Mouse (Mus musculus): ENCODE measurements around the gene March4. TPM values are rescaled to one million over a fixed set of nuclear protein-coding genes. Genes with fewer than 3 reads are reported as not detected.

The March4 gene
- polyA plus RNA-seq, 1 experiment: not detected

DNA sequence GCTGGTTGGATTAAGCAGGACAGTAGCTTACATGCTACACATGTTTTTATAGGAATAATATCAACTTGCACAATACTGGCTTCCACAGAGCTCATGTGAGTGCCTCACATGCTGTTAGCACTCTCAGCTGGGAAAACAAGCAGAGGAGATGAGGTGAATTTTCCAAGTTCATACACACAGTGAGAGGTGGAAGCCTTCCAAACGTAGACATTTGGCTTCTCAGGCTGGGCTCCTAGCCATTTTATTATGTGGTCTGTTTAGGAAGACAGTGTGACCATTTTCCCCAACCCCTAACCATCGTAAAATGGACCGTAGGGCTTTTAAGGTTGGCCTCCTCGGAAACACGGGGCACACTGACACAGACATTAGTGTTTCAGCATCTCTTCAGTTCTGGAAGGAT, 126.8 kb downstream of the March4 start:
- TF ChIP-seq POLR2A (IDR thresholded peaks at IDR 0.05; ENCODE audit: insufficient read depth, low read length): no peak
- no peak for TF ChIP-seq EP300 (IDR thresholded peaks at IDR 0.05; ENCODE audit: insufficient read depth, low read depth, low read length)
- TF ChIP-seq CTCF (IDR thresholded peaks at IDR 0.05; ENCODE audit: low read depth, low read length): no peak
- Histone ChIP-seq H3K4me1 (ENCODE audit: control insufficient read depth, insufficient read depth, low read length) (no peaks in the 10 kb centered on the region), H3K9me3 (replicated peaks; ENCODE audit: control insufficient read depth, insufficient read depth, low read length, poor library complexity, severe bottlenecking) (no peaks in the 10 kb centered on the region), H3K4me3 (ENCODE audit: low read depth, low read length) (no peak overlapping the region), H3K27ac (ENCODE audit: insufficient read depth, low read length) (no peak overlapping the region), H3K27me3 (ENCODE audit: control insufficient read depth, insufficient read depth, low read length, poor library complexity, severe bottlenecking) (no peaks in the 10 kb centered on the region), H3K36me3 (ENCODE audit: control insufficient read depth, insufficient read depth, low read length, poor library complexity, severe bottlenecking) (no peaks in the 10 kb centered on the region), H3K9ac (ENCODE audit: low read depth, poor library complexity, severe bottlenecking) (no peak overlapping the region)

DNA sequence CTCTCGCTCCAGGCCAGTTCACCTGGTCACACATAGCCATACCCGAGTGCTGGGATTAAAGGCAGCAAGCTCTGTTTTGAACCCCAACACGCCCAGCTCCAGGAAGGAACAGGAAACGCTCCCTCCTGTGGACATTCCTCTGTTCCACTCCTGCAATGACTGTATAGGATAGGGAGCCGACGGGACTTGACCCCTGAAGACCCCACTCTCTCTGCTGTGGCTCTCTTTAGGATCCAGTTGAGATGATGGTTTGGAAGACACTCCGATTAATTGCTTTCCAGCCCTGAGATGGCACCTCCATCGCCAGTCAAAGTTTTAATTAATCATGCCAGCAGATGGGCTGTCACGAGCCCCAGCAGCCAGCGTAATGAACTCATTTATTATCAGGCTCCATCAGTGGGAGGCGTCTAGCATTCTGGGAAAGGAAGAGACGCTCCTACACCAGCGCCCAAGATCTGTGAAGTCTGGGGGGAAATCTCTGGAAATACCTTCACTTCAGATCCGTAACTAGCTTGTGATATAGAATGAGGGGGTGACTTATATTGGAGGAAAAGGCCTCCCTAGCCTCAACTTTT, 130.1 kb downstream of the March4 start:
- Histone ChIP-seq H3K9ac (ENCODE audit: low read depth, poor library complexity, severe bottlenecking) (no peak overlapping the region), H3K27ac (ENCODE audit: insufficient read depth, low read length) (no peak overlapping the region), H3K4me3 (ENCODE audit: low read depth, low read length) (no peak overlapping the region), H3K9me3 (replicated peaks; ENCODE audit: control insufficient read depth, insufficient read depth, low read length, poor library complexity, severe bottlenecking) (no peaks in the 10 kb centered on the region), H3K36me3 (ENCODE audit: control insufficient read depth, insufficient read depth, low read length, poor library complexity, severe bottlenecking) (no peaks in the 10 kb centered on the region), H3K27me3 (ENCODE audit: control insufficient read depth, insufficient read depth, low read length, poor library complexity, severe bottlenecking) (no peaks in the 10 kb centered on the region), H3K4me1 (ENCODE audit: control insufficient read depth, insufficient read depth, low read length) (no peaks in the 10 kb centered on the region)
- TF ChIP-seq CTCF (IDR thresholded peaks at IDR 0.05; ENCODE audit: low read depth, low read length): no peak
- no peak for TF ChIP-seq POLR2A (IDR thresholded peaks at IDR 0.05; ENCODE audit: insufficient read depth, low read length)
- no peak for TF ChIP-seq EP300 (IDR thresholded peaks at IDR 0.05; ENCODE audit: insufficient read depth, low read depth, low read length)

DNA sequence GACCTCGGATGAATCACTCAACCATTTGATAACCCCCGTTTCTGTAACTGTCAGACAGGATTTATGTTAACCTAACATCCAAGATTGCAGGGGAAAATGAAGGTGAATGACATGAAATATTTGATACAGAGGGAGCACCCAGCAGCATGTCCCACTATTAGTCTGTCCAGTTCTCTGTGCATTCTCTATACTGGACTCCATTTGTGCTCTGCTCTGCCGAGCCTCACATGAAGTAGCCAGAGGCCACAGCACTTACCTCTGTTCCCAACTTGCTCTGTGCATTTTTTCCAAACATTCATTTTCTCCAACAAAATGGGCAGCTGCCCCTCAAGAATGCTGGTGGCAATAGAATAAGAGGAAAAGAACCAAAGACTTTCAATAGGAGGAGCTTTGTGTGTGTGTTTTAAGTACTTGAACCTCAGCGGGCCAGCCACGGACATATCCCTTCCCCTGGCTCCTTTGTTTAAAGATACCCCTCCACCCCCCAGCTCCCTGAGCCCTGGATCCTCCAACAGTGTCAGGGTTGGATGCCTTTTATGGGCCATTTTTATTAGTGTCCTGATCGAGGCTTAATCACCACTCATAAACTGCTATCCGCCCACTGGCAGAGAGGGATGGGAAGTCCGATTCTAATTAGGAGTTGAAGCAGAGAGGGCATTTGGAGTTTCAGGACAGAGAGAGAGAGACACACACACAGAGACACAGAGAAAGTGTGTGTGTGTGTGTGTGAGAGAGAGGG, 135.2 kb downstream of the March4 start:
- Histone ChIP-seq H3K27me3 (ENCODE audit: control insufficient read depth, insufficient read depth, low read length, poor library complexity, severe bottlenecking) (no peaks in the 10 kb centered on the region), H3K36me3 (ENCODE audit: control insufficient read depth, insufficient read depth, low read length, poor library complexity, severe bottlenecking) (no peaks in the 10 kb centered on the region; the same call in 1 of the 2 replicates), H3K9ac (ENCODE audit: low read depth, poor library complexity, severe bottlenecking) (no peak overlapping the region), H3K4me1 (ENCODE audit: control insufficient read depth, insufficient read depth, low read length) (no peaks in the 10 kb centered on the region), H3K4me3 (ENCODE audit: low read depth, low read length) (no peak overlapping the region), H3K27ac (ENCODE audit: insufficient read depth, low read length) (no peak overlapping the region), H3K9me3 (replicated peaks; ENCODE audit: control insufficient read depth, insufficient read depth, low read length, poor library complexity, severe bottlenecking) (peaks cover 2% of the 10 kb centered on the region; the same call in 1 of the 2 replicates)
- no peak for TF ChIP-seq CTCF (IDR thresholded peaks at IDR 0.05; ENCODE audit: low read depth, low read length)
- no peak for TF ChIP-seq POLR2A (IDR thresholded peaks at IDR 0.05; ENCODE audit: insufficient read depth, low read length)
- no peak for TF ChIP-seq EP300 (IDR thresholded peaks at IDR 0.05; ENCODE audit: insufficient read depth, low read depth, low read length)

DNA sequence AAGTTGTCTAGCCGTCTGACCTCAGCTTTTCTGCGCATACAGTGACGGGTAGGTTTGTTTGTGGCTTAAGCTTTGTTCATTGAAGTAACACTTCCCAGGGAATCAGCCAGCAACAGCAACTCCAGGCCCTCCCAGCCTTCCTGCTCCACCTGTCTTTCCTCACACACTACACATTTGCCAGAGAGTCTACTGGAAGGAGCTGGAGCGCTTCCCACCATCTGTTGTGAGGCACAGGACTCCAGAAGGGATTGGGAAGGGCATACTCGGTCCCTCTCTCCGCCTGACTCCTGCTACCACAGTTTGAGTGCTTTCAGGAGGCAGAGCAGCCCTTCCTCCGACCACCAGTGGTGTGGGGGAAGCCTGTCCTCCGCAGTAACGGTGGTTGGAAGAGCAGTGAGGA, 136.1 kb downstream of the March4 start:
- Histone ChIP-seq H3K9me3 (replicated peaks; ENCODE audit: control insufficient read depth, insufficient read depth, low read length, poor library complexity, severe bottlenecking) (peaks cover 2% of the 10 kb centered on the region; the same call in 1 of the 2 replicates), H3K9ac (ENCODE audit: low read depth, poor library complexity, severe bottlenecking) (no peak overlapping the region), H3K36me3 (ENCODE audit: control insufficient read depth, insufficient read depth, low read length, poor library complexity, severe bottlenecking) (no peaks in the 10 kb centered on the region; the same call in 1 of the 2 replicates), H3K4me1 (ENCODE audit: control insufficient read depth, insufficient read depth, low read length) (no peaks in the 10 kb centered on the region), H3K4me3 (ENCODE audit: low read depth, low read length) (no peak overlapping the region), H3K27me3 (ENCODE audit: control insufficient read depth, insufficient read depth, low read length, poor library complexity, severe bottlenecking) (no peaks in the 10 kb centered on the region), H3K27ac (ENCODE audit: insufficient read depth, low read length) (no peak overlapping the region)
- TF ChIP-seq EP300 (IDR thresholded peaks at IDR 0.05; ENCODE audit: insufficient read depth, low read depth, low read length): no peak
- no peak for TF ChIP-seq POLR2A (IDR thresholded peaks at IDR 0.05; ENCODE audit: insufficient read depth, low read length)
- no peak for TF ChIP-seq CTCF (IDR thresholded peaks at IDR 0.05; ENCODE audit: low read depth, low read length)

DNA sequence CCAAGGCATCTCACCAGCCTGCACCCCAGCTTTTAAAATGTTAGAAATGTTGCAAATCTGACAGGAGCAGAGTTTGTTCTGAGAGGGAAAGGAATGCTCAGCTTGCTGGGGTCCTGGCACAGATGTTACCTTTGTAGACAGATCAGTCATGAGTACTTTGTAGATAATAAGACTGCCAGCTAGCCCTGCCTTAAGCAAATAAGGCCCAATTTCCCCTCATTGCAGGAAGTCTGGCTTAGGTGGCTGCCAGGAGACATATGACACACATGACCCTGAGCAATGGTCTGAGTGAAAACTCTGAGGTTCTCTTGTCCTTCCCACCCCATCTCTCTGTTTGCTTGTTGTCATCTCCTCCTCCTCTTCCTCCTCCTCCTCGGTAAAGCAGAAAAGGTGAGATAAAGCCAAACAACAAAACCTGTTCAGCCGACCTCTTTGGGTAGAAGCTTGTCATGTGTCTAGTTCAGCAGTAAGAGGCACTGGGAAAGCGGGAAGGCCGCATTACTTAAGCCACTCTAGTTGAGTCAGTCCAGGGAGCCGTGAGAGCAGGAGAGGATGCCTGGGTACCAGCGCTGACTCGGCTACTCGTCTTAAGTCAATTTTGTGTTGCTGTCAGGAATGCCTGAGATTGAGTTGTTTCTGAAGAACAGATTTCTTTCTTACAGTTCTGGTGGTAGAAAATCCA, 136.9 kb downstream of the March4 start:
- H3K27me3 ChIP-seq (ENCODE audit: control insufficient read depth, insufficient read depth, low read length, poor library complexity, severe bottlenecking): no peaks in the 10 kb centered on the region
- H3K36me3 ChIP-seq (ENCODE audit: control insufficient read depth, insufficient read depth, low read length, poor library complexity, severe bottlenecking): no peaks in the 10 kb centered on the region; the same call in 1 of the 2 replicates
- H3K4me3 ChIP-seq (ENCODE audit: low read depth, low read length): no peak overlapping the region
- H3K9ac ChIP-seq (ENCODE audit: low read depth, poor library complexity, severe bottlenecking): no peak overlapping the region
- no peak for TF ChIP-seq CTCF (IDR thresholded peaks at IDR 0.05; ENCODE audit: low read depth, low read length)
- TF ChIP-seq POLR2A (IDR thresholded peaks at IDR 0.05; ENCODE audit: insufficient read depth, low read length): no peak
- TF ChIP-seq EP300 (IDR thresholded peaks at IDR 0.05; ENCODE audit: insufficient read depth, low read depth, low read length): no peak
- no peaks in the 10 kb centered on the region for H3K4me1 ChIP-seq (ENCODE audit: control insufficient read depth, insufficient read depth, low read length)
- no peak overlapping the region for H3K27ac ChIP-seq (ENCODE audit: insufficient read depth, low read length)
- H3K9me3 ChIP-seq (replicated peaks; ENCODE audit: control insufficient read depth, insufficient read depth, low read length, poor library complexity, severe bottlenecking): peaks cover 2% of the 10 kb centered on the region; the same call in 1 of the 2 replicates

Data from ES-Bruce4 (cell line).